Mouse (Mus musculus) heart, embryonic 15.5 days (tissue): ENCODE results near the gene Rnf111. TPM values are rescaled to one million over a fixed set of nuclear protein-coding genes. Genes with fewer than 3 reads are reported as not detected.

Source experiments
- ATAC-seq: fragments of 200-750 bp; cut with Nextera tagmentation; replicated peaks from 2 replicates; pipeline ENCODE4 v1.8.0; 2017; ENCODE audit warnings: low read depth, moderate TSS enrichment; ENCODE audit not compliant: insufficient number of reproducible peaks, insufficient read depth, low FRiP score
- H3K27ac ChIP-seq: fragments of 300-500 bp; sonication (generic); 2 replicates; pipeline ENCODE4 v1.5.1; 2015; ENCODE audit warnings: mild to moderate bottlenecking, inconsistent platforms
- H3K27me3 ChIP-seq: fragments of 300-500 bp; sonication (generic); 2 replicates; pipeline ENCODE4 v1.6.1; 2015; ENCODE audit warnings: inconsistent platforms
- H3K36me3 ChIP-seq: fragments of 300-500 bp; sonication (generic); 2 replicates; pipeline ENCODE4 v1.6.1; 2015; ENCODE audit warnings: mild to moderate bottlenecking, inconsistent platforms
- H3K4me1 ChIP-seq: fragments of 300-500 bp; sonication (generic); replicated peaks from 2 replicates; pipeline ENCODE4 v1.6.1; 2015; ENCODE audit warnings: inconsistent platforms
- H3K4me2 ChIP-seq: fragments of 300-500 bp; sonication (generic); 2 replicates; pipeline ENCODE4 v1.6.1; 2015; ENCODE audit warnings: inconsistent platforms, mild to moderate bottlenecking, moderate library complexity
- H3K4me3 ChIP-seq: fragments of 300-500 bp; sonication (generic); 2 replicates; pipeline ENCODE4 v1.5.1; 2015; ENCODE audit warnings: mild to moderate bottlenecking, inconsistent platforms
- H3K9ac ChIP-seq: fragments of 300-500 bp; sonication (generic); 2 replicates; pipeline ENCODE4 v1.6.1; 2015; ENCODE audit warnings: mild to moderate bottlenecking, inconsistent platforms
- H3K9me3 ChIP-seq: fragments of 300-500 bp; sonication (generic); replicated peaks from 2 replicates; pipeline ENCODE4 v1.6.1; 2016; ENCODE audit warnings: inconsistent platforms
- WGBS: fragments of 180-500 bp; shearing (Covaris S2); methylation state at CpG from one replicate; pipeline ENCODE4 v1.1.7; 2015; ENCODE audit warnings: mixed read lengths; 5-methylcytosine and 5-hydroxymethylcytosine counted together
- polyA plus RNA-seq: library from polyadenylated mRNA; unstranded; fragments of >200 nt; fragmentation: Nextera tagmentation; extraction: Ambion mirVana; gene quantifications from 2 replicates; pipeline ENCODE4 v1.2.1, GENCODE M21; 2015

The Rnf111 gene
- polyA plus RNA-seq, 1 experiment from 2014 or later = 18.5 TPM

GRCm38 (mm10) chr9:70395617-70396016 lies 107.9 kb downstream of the Rnf111 start:
- 85% methylated on average over 12 of the region's 12 CpGs for WGBS
- ATAC-seq = no peak
- Histone ChIP-seq H3K27ac (no peak overlapping the region), H3K4me3 (no peak overlapping the region), H3K4me1 (no peaks in the 10 kb centered on the region), H3K4me2 (no peak overlapping the region), H3K9ac (no peak overlapping the region), H3K27me3 (no peaks in the 10 kb centered on the region), H3K9me3 (no peaks in the 10 kb centered on the region), H3K36me3 (peaks cover 25% of the 10 kb centered on the region; the same call in 1 of the 2 replicates)

GRCm38 (mm10) chr9:70392563-70392907 lies 111.0 kb downstream of the Rnf111 start:
- peaks cover 6% of the 10 kb centered on the region for H3K4me1 ChIP-seq
- no peaks in the 10 kb centered on the region for H3K9me3 ChIP-seq
- H3K4me3 ChIP-seq = no peak overlapping the region
- ATAC-seq = peak; percentile 45; the same call in 1 of the 2 replicates
- peaks cover 12% of the 10 kb centered on the region; the same call in 1 of the 2 replicates for H3K36me3 ChIP-seq
- H3K27me3 ChIP-seq = no peaks in the 10 kb centered on the region
- no peak overlapping the region for H3K4me2 ChIP-seq
- no peak overlapping the region for H3K27ac ChIP-seq
- no peak overlapping the region for H3K9ac ChIP-seq
- WGBS = 16% methylated on average over 6 of the region's 6 CpGs

- WGBS = 66% methylated on average over 12 of the region's 12 CpGs
Observed at GRCm38 (mm10) chr9:70391660-70392562, 111.6 kb downstream of the Rnf111 start.

DNA sequence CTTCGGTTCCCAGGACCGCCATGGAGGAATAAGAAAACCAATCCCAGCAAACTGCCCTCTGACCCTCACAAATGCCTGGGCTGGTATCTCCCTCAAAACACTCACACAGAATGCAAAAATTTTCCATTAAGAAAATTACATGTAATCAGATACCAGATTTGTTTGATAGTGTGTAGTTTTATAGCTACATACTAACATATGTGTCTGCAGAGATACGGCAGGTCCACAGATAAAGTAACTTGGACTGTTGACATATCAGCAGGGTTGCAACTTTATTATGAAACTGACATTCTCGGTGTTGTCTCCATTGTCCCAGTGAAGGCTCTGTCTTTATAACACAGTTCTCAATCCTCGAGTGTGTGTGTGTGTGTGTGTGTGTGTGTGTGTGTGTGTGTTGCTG lies 112.5 kb downstream of the Rnf111 start:
- Histone ChIP-seq H3K9ac (no peak overlapping the region), H3K4me1 (peaks cover 6% of the 10 kb centered on the region), H3K4me3 (no peak overlapping the region), H3K27ac (no peak overlapping the region), H3K27me3 (no peaks in the 10 kb centered on the region), H3K9me3 (no peaks in the 10 kb centered on the region), H3K4me2 (no peak overlapping the region), H3K36me3 (peaks cover 4% of the 10 kb centered on the region; the same call in 1 of the 2 replicates)
- ATAC-seq = no peak
- 88% methylated on average over 5 of the region's 5 CpGs for WGBS

More at GRCm38 (mm10) chr9:70391660-70392562, 111.6 kb downstream of the Rnf111 start:
- H3K27ac ChIP-seq = no peak overlapping the region
- H3K27me3 ChIP-seq = no peaks in the 10 kb centered on the region
- no peaks in the 10 kb centered on the region for H3K9me3 ChIP-seq
- H3K4me2 ChIP-seq = no peak overlapping the region
- peaks cover 6% of the 10 kb centered on the region for H3K4me1 ChIP-seq
- no peak overlapping the region for H3K9ac ChIP-seq
- peaks cover 12% of the 10 kb centered on the region; the same call in 1 of the 2 replicates for H3K36me3 ChIP-seq
- ATAC-seq = no peak
- H3K4me3 ChIP-seq = no peak overlapping the region

GRCm38 (mm10) chr9:70389548-70389947 lies 114.0 kb downstream of the Rnf111 start:
- Histone ChIP-seq H3K9ac (no peak overlapping the region), H3K27me3 (no peaks in the 10 kb centered on the region), H3K36me3 (peaks cover 6% of the 10 kb centered on the region; the same call in 1 of the 2 replicates), H3K27ac (no peak overlapping the region), H3K4me2 (no peak overlapping the region), H3K9me3 (no peaks in the 10 kb centered on the region), H3K4me3 (no peak overlapping the region), H3K4me1 (peaks cover 6% of the 10 kb centered on the region)
- 63% methylated on average over 3 of the region's 3 CpGs for WGBS
- no peak for ATAC-seq

DNA sequence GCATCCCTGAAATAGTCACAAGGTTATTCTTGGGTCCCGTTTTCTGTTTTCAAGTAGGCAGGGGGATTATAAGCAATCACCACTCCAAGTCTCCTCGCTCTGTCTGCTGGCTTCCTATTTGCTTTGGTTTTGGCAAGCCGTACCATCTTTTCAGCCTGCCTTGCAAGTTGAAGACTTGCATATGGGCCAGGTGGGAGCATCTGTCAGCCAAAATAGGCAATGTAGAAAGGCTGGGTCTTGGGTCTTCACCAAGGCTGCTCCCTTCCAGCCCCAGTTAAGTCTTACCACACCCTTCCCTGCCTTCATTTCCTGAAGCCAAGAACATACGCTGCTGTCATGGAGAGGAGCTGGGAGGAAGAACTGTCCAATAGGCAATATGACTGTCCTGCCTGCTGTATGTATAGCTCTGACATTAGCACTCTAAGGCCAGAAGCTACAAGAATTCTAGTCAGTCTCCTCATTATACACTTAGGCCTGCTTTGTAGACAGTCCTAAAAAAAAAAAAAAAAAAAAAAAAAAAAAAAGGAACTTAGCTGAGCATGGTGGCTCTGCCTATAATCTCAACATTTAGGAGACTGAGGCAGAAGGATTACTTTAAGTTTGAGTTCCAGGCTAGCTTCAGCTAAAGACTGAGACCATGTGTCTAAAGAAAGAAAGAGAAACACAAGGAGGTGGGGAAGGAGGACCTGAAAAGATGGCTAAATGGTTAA lies 116.0 kb downstream of the Rnf111 start:
- no peak overlapping the region for H3K4me2 ChIP-seq
- WGBS = 84% methylated on average over 4 of the region's 4 CpGs
- H3K9ac ChIP-seq = no peak overlapping the region
- peaks cover 6% of the 10 kb centered on the region for H3K4me1 ChIP-seq
- H3K27me3 ChIP-seq = no peaks in the 10 kb centered on the region
- ATAC-seq = no peak
- peaks cover 15% of the 10 kb centered on the region; the same call in 1 of the 2 replicates for H3K36me3 ChIP-seq
- no peak overlapping the region for H3K27ac ChIP-seq
- no peak overlapping the region for H3K4me3 ChIP-seq
- H3K9me3 ChIP-seq = no peaks in the 10 kb centered on the region

DNA sequence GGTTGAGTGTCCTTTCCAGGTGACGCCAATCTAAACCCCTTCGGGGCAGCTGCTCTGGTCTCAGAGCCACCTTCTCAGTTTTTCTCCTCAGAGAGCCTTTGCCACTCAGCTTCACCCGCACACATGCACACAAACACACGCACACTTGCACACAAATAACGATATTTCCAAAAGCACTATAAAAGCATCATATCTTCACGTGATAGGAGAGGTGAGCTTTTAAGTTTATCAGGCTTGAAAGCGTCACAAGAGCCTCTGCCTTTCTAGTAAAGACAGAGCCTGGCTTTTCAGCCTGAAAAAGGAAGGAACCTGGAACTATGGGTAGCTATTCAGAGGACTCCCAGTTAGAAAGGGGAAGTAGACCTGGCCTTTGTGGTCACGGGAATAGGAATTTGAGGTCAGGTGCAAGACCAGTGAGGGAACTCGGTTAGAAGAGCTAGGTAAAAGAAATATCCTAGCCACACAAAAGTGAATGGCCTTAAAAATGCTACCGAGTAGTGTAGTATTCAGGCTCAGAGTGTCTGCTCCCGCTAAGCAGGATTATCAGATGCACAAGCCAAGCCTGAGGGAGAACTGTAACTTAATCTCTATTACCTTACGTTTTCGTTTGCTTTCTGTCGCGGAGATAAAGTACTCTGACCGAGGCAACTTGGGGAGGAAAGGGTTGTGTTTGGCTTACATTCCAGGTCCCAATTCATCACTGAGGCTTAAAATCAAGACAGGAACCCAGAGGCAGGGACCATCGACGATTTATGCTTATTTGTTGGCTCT lies 118.4 kb downstream of the Rnf111 start:
- no peak for ATAC-seq
- peaks cover 18% of the 10 kb centered on the region; the same call in 1 of the 2 replicates for H3K36me3 ChIP-seq
- H3K9ac ChIP-seq = no peak overlapping the region
- H3K27ac ChIP-seq = no peak overlapping the region
- 73% methylated on average over 18 of the region's 18 CpGs for WGBS
- H3K4me3 ChIP-seq = no peak overlapping the region
- H3K4me2 ChIP-seq = no peak overlapping the region
- no peaks in the 10 kb centered on the region for H3K9me3 ChIP-seq
- H3K27me3 ChIP-seq = no peaks in the 10 kb centered on the region
- peaks cover 6% of the 10 kb centered on the region for H3K4me1 ChIP-seq

GRCm38 (mm10) chr9:70384494-70384893 lies 119.0 kb downstream of the Rnf111 start:
- no peak overlapping the region for H3K9ac ChIP-seq
- no peak overlapping the region for H3K4me2 ChIP-seq
- 89% methylated on average over 4 of the region's 4 CpGs for WGBS
- peaks cover 2% of the 10 kb centered on the region for H3K4me1 ChIP-seq
- H3K36me3 ChIP-seq = peaks cover 18% of the 10 kb centered on the region; the same call in 1 of the 2 replicates
- ATAC-seq = no peak
- H3K27me3 ChIP-seq = no peaks in the 10 kb centered on the region
- H3K27ac ChIP-seq = no peak overlapping the region
- H3K4me3 ChIP-seq = no peak overlapping the region
- no peaks in the 10 kb centered on the region for H3K9me3 ChIP-seq

- ATAC-seq = no peak
- Histone ChIP-seq H3K9ac (no peak overlapping the region), H3K27ac (no peak overlapping the region), H3K27me3 (no peaks in the 10 kb centered on the region), H3K4me2 (no peak overlapping the region), H3K36me3 (peaks cover 20% of the 10 kb centered on the region; the same call in 1 of the 2 replicates), H3K4me3 (no peak overlapping the region), H3K4me1 (no peaks in the 10 kb centered on the region), H3K9me3 (no peaks in the 10 kb centered on the region)
- 70% methylated on average over 10 of the region's 10 CpGs for WGBS
Observed at GRCm38 (mm10) chr9:70383750-70384149, 119.8 kb downstream of the Rnf111 start.

- peaks cover 35% of the 10 kb centered on the region for H3K36me3 ChIP-seq
- WGBS = 61% methylated on average over 12 of the region's 12 CpGs
- no peak for ATAC-seq
Observed at GRCm38 (mm10) chr9:70382091-70382490, 121.4 kb downstream of the Rnf111 start.

More at GRCm38 (mm10) chr9:70382091-70382490, 121.4 kb downstream of the Rnf111 start:
- H3K4me1 ChIP-seq = no peaks in the 10 kb centered on the region
- H3K9ac ChIP-seq = no peak overlapping the region
- H3K4me2 ChIP-seq = no peak overlapping the region
- H3K27me3 ChIP-seq = no peaks in the 10 kb centered on the region
- no peak overlapping the region for H3K27ac ChIP-seq
- H3K9me3 ChIP-seq = no peaks in the 10 kb centered on the region
- H3K4me3 ChIP-seq = no peak overlapping the region
